19 mouse cellular contexts compared by ENCODE assay signal in genomic region chr16:45629497-45630105, GRCm38 (mm10). TPM values are rescaled to one million over a fixed set of nuclear protein-coding genes. Genes with fewer than 3 reads are reported as not detected.
DNase-seq lines count a peak whose midpoint lies in the region; ATAC-seq and TF ChIP-seq lines count a peak whose summit lies in the region.
"Had no signal": no experiment of that assay in that cellular context is flagged by ENCODE, and none has a peak within 500 bp of the region (broad histone marks: within the 10 kb centered on the region; RNA-seq: fewer than 3 reads in every experiment).

No protein-coding gene starts in this region.

- no peaks in the 10 kb centered on the region for H3K9me3 ChIP-seq in forebrain, embryonic 14.5 days (replicated peaks; ENCODE audit: control insufficient read depth, low read length)
- no peaks in the 10 kb centered on the region for H3K9me3 ChIP-seq in forebrain, embryonic 10.5 days
- H3K9me3 ChIP-seq in lung, embryonic 15.5 days: no peaks in the 10 kb centered on the region
- H3K9me3 ChIP-seq: embryonic facial prominence, embryonic 15.5 days; heart, embryonic 13.5 days; kidney, embryonic 15.5 days; limb, embryonic 15.5 days; midbrain, embryonic 12.5 days had no signal

- H3K27ac ChIP-seq in forebrain, embryonic 14.5 days (ENCODE audit: low read depth, low read length): no peak overlapping the region
- H3K27ac ChIP-seq in forebrain, embryonic 10.5 days: no peak overlapping the region
- H3K27ac ChIP-seq in lung, embryonic 15.5 days: no peak overlapping the region
- H3K27ac ChIP-seq in cerebellum, adult 2 months (ENCODE audit: insufficient read depth, low read length): no peak overlapping the region
- H3K27ac ChIP-seq: embryonic facial prominence, embryonic 15.5 days; heart, embryonic 13.5 days; kidney, embryonic 15.5 days; limb, embryonic 15.5 days; midbrain, embryonic 12.5 days; stomach, postnatal 0 days had no signal

- no peak for DNase-seq in forebrain, embryonic 14.5 days (ENCODE audit: low spot score)
- DNase-seq in forebrain, embryonic 10.5 days (ENCODE audit: extremely low spot score, low spot score): no peak
- DNase-seq in lung, adult 18-20 months: no peak
- peak; percentile 23 to 45 for DNase-seq in cerebellum, adult 2 months
- peak; percentile 27 to 45 for DNase-seq in cerebellum, postnatal 25 days
- DNase-seq in left cerebral cortex, adult 8-10 months (ENCODE audit: low spot score in 2 of 2): no peak
- DNase-seq in thymus, postnatal 0 days (ENCODE audit: low spot score): no peak

- peak; percentile 34; the same call in 1 of the 2 replicates for ATAC-seq in forebrain, embryonic 14.5 days
- ATAC-seq in lung, embryonic 15.5 days (ENCODE audit: borderline replicate concordance, extremely low read depth, low FRiP score, low TSS enrichment): peak; percentile 27; the same call in 1 of the 2 replicates

- no peaks in the 10 kb centered on the region for H3K36me3 ChIP-seq in forebrain, embryonic 14.5 days (ENCODE audit: control insufficient read depth, insufficient read depth, low read length)
- no peaks in the 10 kb centered on the region for H3K36me3 ChIP-seq in forebrain, embryonic 10.5 days (replicated peaks)
- H3K36me3 ChIP-seq in lung, embryonic 15.5 days: no peaks in the 10 kb centered on the region
- H3K36me3 ChIP-seq: embryonic facial prominence, embryonic 15.5 days; heart, embryonic 13.5 days; kidney, embryonic 15.5 days; limb, embryonic 15.5 days; midbrain, embryonic 12.5 days had no signal

- no peaks in the 10 kb centered on the region for H3K27me3 ChIP-seq in forebrain, embryonic 14.5 days (replicated peaks; ENCODE audit: control insufficient read depth, insufficient read depth, low read length)
- no peaks in the 10 kb centered on the region for H3K27me3 ChIP-seq in forebrain, embryonic 10.5 days (ENCODE audit: poor library complexity, severe bottlenecking)
- peaks cover 1% of the 10 kb centered on the region; the same call in 1 of the 2 replicates for H3K27me3 ChIP-seq in lung, embryonic 15.5 days
- H3K27me3 ChIP-seq in cerebellum, adult 2 months (ENCODE audit: control insufficient read depth, insufficient read depth, low read length): no peaks in the 10 kb centered on the region
- H3K27me3 ChIP-seq: embryonic facial prominence, embryonic 15.5 days; heart, embryonic 13.5 days; kidney, embryonic 15.5 days; limb, embryonic 15.5 days; midbrain, embryonic 12.5 days had no signal

- H3K4me2 ChIP-seq in forebrain, embryonic 14.5 days (ENCODE audit: low read length): no peak overlapping the region
- H3K4me2 ChIP-seq in lung, embryonic 15.5 days: no peak overlapping the region
- H3K4me2 ChIP-seq: embryonic facial prominence, embryonic 15.5 days; heart, embryonic 13.5 days; kidney, embryonic 15.5 days; limb, embryonic 15.5 days; midbrain, embryonic 12.5 days had no signal

- no peak for TF ChIP-seq POLR2A in cerebellum, adult 2 months (IDR thresholded peaks at IDR 0.05; ENCODE audit: borderline replicate concordance, insufficient read depth, low read length)

- H3K4me3 ChIP-seq in forebrain, embryonic 14.5 days (ENCODE audit: low read depth, low read length): no peak overlapping the region
- no peak overlapping the region for H3K4me3 ChIP-seq in forebrain, embryonic 10.5 days
- no peak overlapping the region for H3K4me3 ChIP-seq in lung, embryonic 15.5 days
- no peak overlapping the region for H3K4me3 ChIP-seq in cerebellum, adult 2 months (replicated peaks; ENCODE audit: insufficient read depth, low read depth, low read length)
- H3K4me3 ChIP-seq: embryonic facial prominence, embryonic 15.5 days; heart, embryonic 13.5 days; kidney, embryonic 15.5 days; limb, embryonic 15.5 days; midbrain, embryonic 12.5 days had no signal

- no peaks in the 10 kb centered on the region for H3K4me1 ChIP-seq in forebrain, embryonic 14.5 days (ENCODE audit: control insufficient read depth, insufficient read depth, low read length)
- H3K4me1 ChIP-seq in forebrain, embryonic 10.5 days: no peaks in the 10 kb centered on the region
- peaks cover 4% of the 10 kb centered on the region; the same call in 1 of the 2 replicates for H3K4me1 ChIP-seq in lung, embryonic 15.5 days
- no peaks in the 10 kb centered on the region for H3K4me1 ChIP-seq in cerebellum, adult 2 months (ENCODE audit: control insufficient read depth, insufficient read depth, low read length)
- H3K4me1 ChIP-seq: embryonic facial prominence, embryonic 15.5 days; kidney, embryonic 15.5 days; midbrain, embryonic 12.5 days had no signal

- no peak overlapping the region for H3K9ac ChIP-seq in forebrain, embryonic 14.5 days (ENCODE audit: low read length)
- H3K9ac ChIP-seq in lung, embryonic 15.5 days: no peak overlapping the region
- H3K9ac ChIP-seq: embryonic facial prominence, embryonic 15.5 days; heart, embryonic 13.5 days; kidney, embryonic 15.5 days; limb, embryonic 15.5 days; midbrain, embryonic 12.5 days had no signal

- no peak for TF ChIP-seq CTCF in cerebellum, adult 2 months (IDR thresholded peaks at IDR 0.05; ENCODE audit: borderline replicate concordance, insufficient read depth, low read depth, low read length)

- WGBS in forebrain, embryonic 14.5 days: 81% methylated on average over 8 of the region's 8 CpGs
- WGBS in forebrain, embryonic 10.5 days: 88% methylated on average over 8 of the region's 8 CpGs
- WGBS in lung, embryonic 15.5 days: 52% methylated on average over 8 of the region's 8 CpGs
- 26% methylated on average over 8 of the region's 8 CpGs for WGBS in cerebellum, adult 2 months

RNA-seq across cellular contexts. Expression of gene Gcsam, which starts 19.4 kb away (rescaled TPM):
- not detected in 2 replicates for polyA plus RNA-seq in forebrain, embryonic 14.5 days (2014; fragmentation: Nextera tagmentation; extraction: Ambion mirVana)
- 0.09 and 0.12 TPM in 2 replicates for polyA plus RNA-seq in forebrain, embryonic 10.5 days (2016; fragmentation: Nextera tagmentation; extraction: Ambion mirVana)
- polyA plus RNA-seq in lung, embryonic 15.5 days (2015; fragmentation: Nextera tagmentation; extraction: Ambion mirVana): 0.10 and 0.40 TPM in 2 replicates
- not detected in 2 replicates for polyA plus RNA-seq in cerebellum, adult 2 months (2012; rRNA removed)
- not detected for total RNA-seq in left cerebral cortex, adult 8-10 months (2022)
- 0.95 and 0.96 TPM in 2 replicates for polyA plus RNA-seq in thymus, postnatal 0 days (2015; fragmentation: Nextera tagmentation; extraction: Ambion mirVana)
- total RNA-seq: layer of hippocampus, postnatal 25 days; left cerebral cortex, postnatal 25 days had no signal
- polyA plus RNA-seq: cortical plate, adult 2 months; forebrain, embryonic 11.5 days; heart, embryonic 13.5 days had no signal

RNA-seq across cellular contexts. Expression of gene BC016579, which starts 24.3 kb away (rescaled TPM):
- polyA plus RNA-seq in forebrain, embryonic 14.5 days (2014; fragmentation: Nextera tagmentation; extraction: Ambion mirVana): not detected in 2 replicates
- 0.07 and 0.15 TPM in 2 replicates for polyA plus RNA-seq in forebrain, embryonic 10.5 days (2016; fragmentation: Nextera tagmentation; extraction: Ambion mirVana)
- 0.43 and 0.55 TPM in 2 replicates for polyA plus RNA-seq in lung, embryonic 15.5 days (2015; fragmentation: Nextera tagmentation; extraction: Ambion mirVana)
- polyA plus RNA-seq in cerebellum, adult 2 months (2012; rRNA removed): 0.36 and 0.47 TPM in 2 replicates
- total RNA-seq in left cerebral cortex, adult 8-10 months (2022): under 1 TPM in 3 of 4 experiments, not detected in 1; 0.16 to 0.55 (median 0.25) TPM
- polyA plus RNA-seq in thymus, postnatal 0 days (2015; fragmentation: Nextera tagmentation; extraction: Ambion mirVana): 0.28 and 0.34 TPM in 2 replicates
- total RNA-seq: gastrocnemius, postnatal 36 days had no signal
- polyA plus RNA-seq: forebrain, embryonic 11.5 days; heart, embryonic 13.5 days had no signal

Comparison
In these comparisons a context has a peak if more than half of its experiments do, and no peak if none do; other contexts are left out.
1. DNase-seq: peak in cerebellum, adult 2 months (2 of 2) and cerebellum, postnatal 25 days (2 of 2); none in forebrain, embryonic 14.5 days (single experiment), forebrain, embryonic 10.5 days (single experiment), lung, adult 18-20 months (0 of 2), left cerebral cortex, adult 8-10 months (0 of 2) and thymus, postnatal 0 days (single experiment).